Mouse (Mus musculus) MEL (cell line): ENCODE results near the gene Traf2. TPM values are rescaled to one million over a fixed set of nuclear protein-coding genes. Genes with fewer than 3 reads are reported as not detected.

Experiments used
- DNase-seq: peaks from one replicate; pipeline ENCODE4 v3.0.0; 2011; ENCODE audit warnings: low read depth, low spot score
- H3K27ac ChIP-seq: 2 replicates; pipeline ENCODE4 v1.5.1; 2012; ENCODE audit warnings: low read depth, mild to moderate bottlenecking, control low read depth, low read length, moderate library complexity; ENCODE audit not compliant: control insufficient read depth
- H3K27me3 ChIP-seq, 2 experiments: fragments of 150-350 bp in 1 of 2; sonication (generic) in 1 of 2; 2 replicates each; pipeline ENCODE4 v1.6.1; 2012; ENCODE audit warnings: low read length in 2 of 2, mild to moderate bottlenecking in 2 of 2, improper control_type of control experiment in 1 of 2, moderate library complexity in 1 of 2; ENCODE audit not compliant: insufficient read depth in 2 of 2, control insufficient read depth in 1 of 2
- H3K36me3 ChIP-seq, 2 experiments: 2 replicates each; pipeline ENCODE4 v1.6.1; 2012 to 2014; ENCODE audit warnings: low read length in 2 of 2, improper control_type of control experiment in 1 of 2, inconsistent platforms in 1 of 2, mild to moderate bottlenecking in 1 of 2; ENCODE audit not compliant: insufficient read depth in 2 of 2, control insufficient read depth in 1 of 2
- H3K4me1 ChIP-seq, 2 experiments: fragments of 150-350 bp in 1 of 2; sonication (generic) in 1 of 2; 2 replicates each; pipeline ENCODE4 v1.6.1; 2012; ENCODE audit warnings: low read length in 2 of 2, improper control_type of control experiment in 1 of 2, mild to moderate bottlenecking in 1 of 2; ENCODE audit not compliant: insufficient read depth in 2 of 2, control insufficient read depth in 1 of 2
- H3K4me3 ChIP-seq, 2 experiments: fragments of 150-350 bp in 1 of 2; sonication (generic) in 1 of 2; 2 replicates each; pipeline ENCODE4 v1.5.1; 2012; ENCODE audit warnings: low read depth in 2 of 2, low read length in 2 of 2, mild to moderate bottlenecking in 2 of 2, moderate library complexity in 2 of 2, control low read depth in 1 of 2, improper control_type of control experiment in 1 of 2; ENCODE audit not compliant: control insufficient read depth in 1 of 2, insufficient read depth in 1 of 2
- H3K79me2 ChIP-seq: 2 replicates; pipeline ENCODE4 v1.6.1; 2012; ENCODE audit warnings: mild to moderate bottlenecking, low read length, moderate library complexity; ENCODE audit not compliant: control insufficient read depth, poor library complexity, insufficient read depth
- H3K9ac ChIP-seq: 2 replicates; pipeline ENCODE4 v1.6.1; 2012; ENCODE audit warnings: low read depth, mild to moderate bottlenecking, control low read depth, low read length, moderate library complexity; ENCODE audit not compliant: control insufficient read depth, poor library complexity, severe bottlenecking
- H3K9me3 ChIP-seq: fragments of 150-350 bp; sonication (generic); replicated peaks from 2 replicates; pipeline ENCODE4 v1.6.1; 2012; ENCODE audit warnings: mild to moderate bottlenecking, low read length, improper control_type of control experiment, moderate library complexity; ENCODE audit not compliant: insufficient read depth
- BHLHE40 ChIP-seq: IDR thresholded peaks from 2 replicates; pipeline ENCODE4 v1.6.1; 2012; ENCODE audit warnings: low read depth, mild to moderate bottlenecking, inconsistent platforms, low read length, improper control_type of control experiment, borderline replicate concordance
- CHD1 ChIP-seq: IDR thresholded peaks from 2 replicates; pipeline ENCODE4 v1.6.1; 2012; ENCODE audit warnings: low read depth, mild to moderate bottlenecking, inconsistent platforms, low read length, improper control_type of control experiment
- CHD2 ChIP-seq: IDR thresholded peaks from 2 replicates; pipeline ENCODE4 v1.6.1; 2011; ENCODE audit warnings: low read length, improper control_type of control experiment
- CTCF ChIP-seq, 3 experiments: IDR thresholded peaks in 2 of 3; conservative IDR thresholded peaks in 1 of 3; 2 replicates each; pipeline ENCODE4 v1.5.1; 2011 to 2012; ENCODE audit warnings: low read length in 3 of 3, low read depth in 2 of 3, mild to moderate bottlenecking in 2 of 3, improper control_type of control experiment in 1 of 3, inconsistent platforms in 1 of 3, mixed read lengths in 1 of 3, moderate library complexity in 1 of 3; ENCODE audit not compliant: control insufficient read depth in 1 of 3, insufficient read depth in 1 of 3, poor library complexity in 1 of 3, severe bottlenecking in 1 of 3
- EP300 ChIP-seq, 2 experiments: IDR thresholded peaks; 2 replicates each; pipeline ENCODE4 v1.6.1; 2011; ENCODE audit warnings: improper control_type of control experiment in 2 of 2, low read length in 2 of 2, low read depth in 1 of 2, mild to moderate bottlenecking in 1 of 2
- ETS1 ChIP-seq: IDR thresholded peaks from 2 replicates; pipeline ENCODE4 v1.6.1; 2012; ENCODE audit warnings: low read depth, mild to moderate bottlenecking, inconsistent platforms, low read length, improper control_type of control experiment, moderate library complexity
- GATA1 ChIP-seq: IDR thresholded peaks from 2 replicates; pipeline ENCODE4 v1.6.1; 2011; ENCODE audit warnings: low read depth, low read length, improper control_type of control experiment
- HCFC1 ChIP-seq: IDR thresholded peaks from 2 replicates; pipeline ENCODE4 v1.6.1; 2012; ENCODE audit warnings: low read depth, mild to moderate bottlenecking, inconsistent platforms, low read length, improper control_type of control experiment, moderate library complexity
- KAT2A ChIP-seq: conservative IDR thresholded peaks from 2 replicates; pipeline ENCODE4 v1.6.1; 2012; ENCODE audit warnings: low read depth, low read length, improper control_type of control experiment, inconsistent platforms
- MAX ChIP-seq: IDR thresholded peaks from 2 replicates; pipeline ENCODE4 v1.6.1; 2011; ENCODE audit warnings: low read length, improper control_type of control experiment
- MEF2A ChIP-seq: IDR thresholded peaks from 2 replicates; pipeline ENCODE4 v1.6.1; 2014; ENCODE audit warnings: low read depth, mild to moderate bottlenecking, inconsistent platforms, low read length, improper control_type of control experiment; ENCODE audit not compliant: poor library complexity, insufficient replicate concordance, severe bottlenecking; ENCODE audit errors: extremely low read depth
- MXI1 ChIP-seq: IDR thresholded peaks from 2 replicates; pipeline ENCODE4 v1.6.1; 2011; ENCODE audit warnings: mild to moderate bottlenecking, low read depth, low read length, improper control_type of control experiment
- MYB ChIP-seq: IDR thresholded peaks from 2 replicates; pipeline ENCODE4 v1.6.1; 2011; ENCODE audit warnings: mild to moderate bottlenecking, low read depth, low read length, improper control_type of control experiment
- NRF1 ChIP-seq: IDR thresholded peaks from 2 replicates; pipeline ENCODE4 v1.6.1; 2014; ENCODE audit warnings: low read depth, mild to moderate bottlenecking, inconsistent platforms, low read length, improper control_type of control experiment, moderate library complexity; ENCODE audit not compliant: poor library complexity, insufficient read depth, severe bottlenecking
- POLR2A ChIP-seq, 2 experiments: IDR thresholded peaks; 2 replicates each; pipeline ENCODE4 v1.6.1; 2011 to 2012; ENCODE audit warnings: low read length in 2 of 2, mild to moderate bottlenecking in 2 of 2, control low read depth in 1 of 2, improper control_type of control experiment in 1 of 2, low read depth in 1 of 2, moderate library complexity in 1 of 2; ENCODE audit not compliant: control insufficient read depth in 1 of 2, insufficient read depth in 1 of 2, poor library complexity in 1 of 2
- POLR2AphosphoS2 ChIP-seq: IDR thresholded peaks from 2 replicates; pipeline ENCODE4 v1.6.1; 2011; ENCODE audit warnings: low read length, improper control_type of control experiment
- POLR2AphosphoS5 ChIP-seq: IDR thresholded peaks from 2 replicates; pipeline ENCODE4 v1.6.1; 2012; ENCODE audit warnings: low read depth, borderline replicate concordance, mild to moderate bottlenecking, inconsistent platforms, low read length, moderate library complexity, mixed read lengths
- RCOR1 ChIP-seq: IDR thresholded peaks from 2 replicates; pipeline ENCODE4 v1.6.1; 2012; ENCODE audit warnings: low read depth, mild to moderate bottlenecking, inconsistent platforms, low read length, improper control_type of control experiment
- SIN3A ChIP-seq: IDR thresholded peaks from 2 replicates; pipeline ENCODE4 v1.6.1; 2012; ENCODE audit warnings: low read length, improper control_type of control experiment, inconsistent platforms
- TBP ChIP-seq: IDR thresholded peaks from 2 replicates; pipeline ENCODE4 v1.8.0; 2011; ENCODE audit warnings: low read depth, low read length, improper control_type of control experiment
- TCF12 ChIP-seq: IDR thresholded peaks from 2 replicates; pipeline ENCODE4 v1.6.1; 2014; ENCODE audit warnings: low read depth, mild to moderate bottlenecking, inconsistent platforms, low read length, improper control_type of control experiment, moderate library complexity
- UBTF ChIP-seq: IDR thresholded peaks from 2 replicates; pipeline ENCODE4 v1.6.1; 2012; ENCODE audit warnings: low read depth, mild to moderate bottlenecking, inconsistent platforms, low read length, improper control_type of control experiment, moderate library complexity, borderline replicate concordance; ENCODE audit not compliant: insufficient read depth
- ZC3H11A ChIP-seq: IDR thresholded peaks from 2 replicates; pipeline ENCODE4 v1.6.1; 2012; ENCODE audit warnings: low read depth, mild to moderate bottlenecking, inconsistent platforms, low read length, improper control_type of control experiment
- ZNF384 ChIP-seq: IDR thresholded peaks from 2 replicates; pipeline ENCODE4 v1.6.1; 2012; ENCODE audit warnings: low read depth, mild to moderate bottlenecking, inconsistent platforms, low read length, improper control_type of control experiment
- polyA plus RNA-seq, 2 experiments: library from polyadenylated mRNA; stranded (reverse) in 1 of 2; unstranded in 1 of 2; fragments of >175 nt in 1 of 2; fragments of >200 nt in 1 of 2; gene quantifications; 2 replicates each; pipeline versions ENCODE4 v1.2.1 to v1.2.4; 2012; ENCODE audit warnings: low replicate concordance in 2 of 2, low read depth in 1 of 2; ENCODE audit not compliant: insufficient read length in 2 of 2, insufficient read depth in 1 of 2, missing spikeins in 1 of 2
- total RNA-seq: library from RNA; depleted of rRNA; stranded (reverse); fragments of 300-350 nt; gene quantifications from 2 replicates; pipeline ENCODE4 v1.2.3, GENCODE M21; 2012

Traf2 gene
- total and polyA plus RNA-seq, 3 experiments: 19.9 to 28.3 TPM; not detected in 1

DNA sequence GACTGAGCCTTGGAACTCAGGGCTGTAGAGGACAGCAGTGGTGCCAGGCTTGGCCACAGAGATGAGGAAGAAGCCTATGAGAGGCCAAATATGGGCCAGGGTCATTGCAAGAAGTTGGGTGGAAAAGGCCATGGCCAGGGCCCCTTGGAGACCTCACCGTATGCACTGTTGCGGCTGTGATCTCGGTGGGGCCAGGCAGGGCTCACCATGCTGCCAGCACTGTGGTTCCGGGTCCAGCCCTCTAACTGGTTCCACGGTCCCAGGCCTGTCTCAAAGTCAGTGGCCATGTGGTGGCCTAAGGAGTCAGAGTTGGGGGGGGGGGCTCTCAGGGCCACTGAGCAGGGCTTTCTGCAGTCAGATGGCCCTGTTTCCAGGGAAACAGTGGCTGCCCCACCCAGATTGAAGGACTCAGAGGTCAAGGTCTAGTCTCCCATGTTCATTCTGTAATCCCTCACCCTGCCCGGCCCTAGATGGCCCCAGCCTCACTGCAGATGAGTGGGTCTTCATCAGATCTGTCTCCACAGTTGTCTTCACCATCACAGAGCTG is 21.8 kb upstream of the Traf2 start:
- peaks cover under 1% of the 10 kb centered on the region; the same call in 1 of the 2 replicates for H3K79me2 ChIP-seq
- H3K4me1 ChIP-seq: no peaks in the 10 kb centered on the region
- 0 out of 4 replicates have a peak, but pooled peaks cover 0 to 1% of the 10 kb centered on the region in 2 experiments for H3K36me3 ChIP-seq
- TF ChIP-seq EP300 (IDR thresholded peaks at IDR 0.05; ENCODE audit: low read depth in 1 of 2, low read length in 2 of 2) (no peak), HCFC1 (no peak), TBP (no peak), RCOR1 (no peak), CHD2 (no peak), MEF2A (no peak), ETS1 (no peak), NRF1 (no peak), CHD1 (no peak), POLR2A (IDR thresholded peaks at IDR 0.05; ENCODE audit: control insufficient read depth in 1 of 2, insufficient read depth in 1 of 2, low read depth in 1 of 2, low read length in 2 of 2, poor library complexity in 1 of 2) (no peak), POLR2AphosphoS5 (no peak), POLR2AphosphoS2 (no peak), CTCF (IDR thresholded peaks at IDR 0.05 in 2 of 3, conservative IDR thresholded peaks at IDR 0.05 in 1 of 3; ENCODE audit: control insufficient read depth in 1 of 3, insufficient read depth in 1 of 3, low read depth in 2 of 3, low read length in 3 of 3, poor library complexity in 1 of 3, severe bottlenecking in 1 of 3) (no peak), MAX (no peak), BHLHE40 (no peak), MXI1 (no peak), TCF12 (no peak), ZC3H11A (no peak), KAT2A (no peak), SIN3A (no peak)
- no peak overlapping the region for H3K27ac ChIP-seq
- no peaks in the 10 kb centered on the region for H3K9me3 ChIP-seq
- H3K9ac ChIP-seq: no peak overlapping the region
- no peaks in the 10 kb centered on the region for H3K27me3 ChIP-seq
- no peak for DNase-seq
- no peak overlapping the region for H3K4me3 ChIP-seq

DNA sequence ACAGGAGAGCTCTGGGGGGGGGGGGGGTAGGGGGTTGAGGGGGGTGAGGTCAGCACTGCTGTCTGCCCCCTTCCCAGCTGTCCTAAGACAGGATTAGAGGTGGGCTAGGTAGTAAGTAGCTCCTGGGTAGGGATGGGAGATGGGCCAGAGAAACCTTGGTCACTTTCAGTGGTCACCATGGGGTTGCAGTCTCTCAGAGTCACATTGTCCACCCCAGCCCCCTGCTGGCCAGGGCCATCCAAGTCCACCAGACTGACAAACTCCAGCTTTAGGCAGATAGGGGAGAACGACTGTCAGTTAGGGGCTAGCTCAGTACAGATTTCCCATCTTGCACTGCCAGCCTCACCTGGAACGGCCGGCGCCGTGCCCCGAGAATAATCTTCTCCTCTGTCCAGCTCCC is 19.8 kb upstream of the Traf2 start:
- no peak for DNase-seq
- H3K36me3 ChIP-seq: no peaks in the 10 kb centered on the region; a peak in 1 of 4 replicates
- no peak overlapping the region for H3K4me3 ChIP-seq
- no peaks in the 10 kb centered on the region for H3K4me1 ChIP-seq
- H3K27me3 ChIP-seq: no peaks in the 10 kb centered on the region
- H3K9me3 ChIP-seq: no peaks in the 10 kb centered on the region
- H3K79me2 ChIP-seq: no peaks in the 10 kb centered on the region
- no peak overlapping the region for H3K27ac ChIP-seq
- H3K9ac ChIP-seq: no peak overlapping the region
- TF ChIP-seq TBP (no peak), POLR2A (IDR thresholded peaks at IDR 0.05; ENCODE audit: control insufficient read depth in 1 of 2, insufficient read depth in 1 of 2, low read depth in 1 of 2, low read length in 2 of 2, poor library complexity in 1 of 2) (no peak), TCF12 (no peak), BHLHE40 (no peak), UBTF (no peak), ZNF384 (no peak), NRF1 (no peak), HCFC1 (no peak), GATA1 (no peak), MYB (no peak)
